Mouse (Mus musculus): ENCODE measurements around the gene Tm7sf3.

GRCm38 (mm10) chr6:146580381-146580926 lies 62.2 kb downstream of the Tm7sf3 start:
- TF ChIP-seq CTCF (IDR thresholded peaks at IDR 0.05; ENCODE audit: low read depth) (no peak), EP300 (IDR thresholded peaks at IDR 0.05; ENCODE audit: low read depth) (no peak)
